Mouse (Mus musculus) mouse trophoblast stem cell (cell line): ENCODE measurements at regions not wholly inside any gene's neighbourhood (a gene's known extent, or its start where the extent isn't known, plus 50 kb on each side); places are given as distances from the start of the nearest gene placed in this dataset.

Experiments used
- in situ Hi-C, 2 experiments: fragments of 300-500 bp; cut with MseI, MboI; formaldehyde crosslinking; loops; 2 replicates in 1 of 2; 3 replicates in 1 of 2; pipeline ENCODE4 v1.15.1; 2025

DNA sequence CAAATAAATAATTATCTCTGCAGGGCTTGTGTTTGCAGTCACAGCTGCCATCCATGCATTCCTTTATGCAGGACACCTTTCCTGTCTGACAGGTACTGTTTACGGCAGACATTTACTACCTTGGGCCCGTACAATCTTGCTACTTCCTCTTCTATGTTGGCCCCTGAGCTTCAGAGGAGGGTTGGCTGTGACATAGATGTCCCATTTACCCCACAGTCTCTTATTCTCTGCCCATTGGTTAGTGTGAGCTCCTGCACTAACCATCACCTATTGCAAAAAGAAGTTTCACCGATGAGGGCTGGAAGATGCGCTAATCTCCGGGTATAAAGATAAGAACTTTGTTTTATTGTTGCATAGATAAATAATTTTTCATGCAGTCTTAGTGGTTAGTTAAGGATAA, 181.1 kb upstream of the Nr5a2 start:
- in situ Hi-C loops, result no loop called here

DNA sequence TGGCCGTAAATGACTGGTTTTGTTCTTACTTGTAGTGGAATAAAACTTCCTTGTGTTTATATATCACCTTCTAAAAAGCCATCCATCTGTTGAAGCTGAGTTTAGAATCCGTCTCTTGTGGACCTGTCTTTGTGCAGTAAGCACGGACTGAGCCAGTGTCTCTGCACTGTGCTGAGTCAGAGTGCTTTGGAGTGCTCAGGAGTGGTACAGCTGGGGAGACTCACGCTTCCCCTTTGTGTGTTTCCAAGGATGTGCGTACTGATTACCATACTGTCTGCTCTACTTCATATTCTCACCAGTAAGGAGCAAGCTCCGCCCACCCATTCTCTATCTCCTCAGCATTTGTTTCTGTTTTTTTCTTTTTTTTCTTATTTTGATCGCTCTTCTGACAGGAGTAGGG, 175.9 kb upstream of the Nr5a2 start:
- in situ Hi-C loops, result no loop called here

DNA sequence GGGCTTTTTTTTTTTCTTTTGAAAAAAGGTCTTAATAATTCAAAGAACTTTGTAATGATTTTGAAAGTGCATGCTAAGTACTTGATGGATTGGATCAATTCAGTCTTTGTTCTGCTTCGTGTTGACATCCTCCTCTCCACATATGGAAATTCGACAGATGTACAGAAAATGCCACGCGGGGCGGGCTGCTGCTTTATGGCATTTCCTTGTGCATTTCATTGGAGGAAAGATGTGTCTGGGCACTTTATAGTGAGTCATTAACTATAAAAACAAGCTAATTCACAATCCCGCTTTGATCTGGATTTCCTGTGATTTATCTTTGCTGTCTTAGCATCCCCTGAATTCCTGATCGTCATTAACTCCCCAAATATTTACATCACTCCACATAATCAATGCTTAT, 173.5 kb upstream of the Nr5a2 start:
- in situ Hi-C loops, result no loop called here

DNA sequence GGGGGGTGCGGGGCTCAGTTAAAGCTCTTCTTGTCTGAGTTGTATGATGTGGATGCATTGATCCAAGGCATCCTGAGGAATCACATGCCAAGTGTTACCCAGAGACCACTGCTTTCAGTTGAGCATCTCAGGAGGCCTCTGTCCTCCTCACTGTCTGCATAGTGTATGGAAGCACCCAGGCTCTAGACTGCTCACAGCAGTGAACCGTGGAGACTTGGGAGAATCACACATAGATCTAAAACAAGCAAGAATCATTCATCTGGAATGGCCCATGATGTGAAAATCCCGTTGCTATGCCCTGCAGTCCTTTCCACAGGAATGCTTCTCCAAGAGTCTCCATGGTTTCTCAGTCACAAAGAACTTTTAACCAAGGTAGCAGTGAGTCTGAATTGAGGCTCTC, 170.0 kb upstream of the Nr5a2 start:
- in situ Hi-C loops, result no loop called here

DNA sequence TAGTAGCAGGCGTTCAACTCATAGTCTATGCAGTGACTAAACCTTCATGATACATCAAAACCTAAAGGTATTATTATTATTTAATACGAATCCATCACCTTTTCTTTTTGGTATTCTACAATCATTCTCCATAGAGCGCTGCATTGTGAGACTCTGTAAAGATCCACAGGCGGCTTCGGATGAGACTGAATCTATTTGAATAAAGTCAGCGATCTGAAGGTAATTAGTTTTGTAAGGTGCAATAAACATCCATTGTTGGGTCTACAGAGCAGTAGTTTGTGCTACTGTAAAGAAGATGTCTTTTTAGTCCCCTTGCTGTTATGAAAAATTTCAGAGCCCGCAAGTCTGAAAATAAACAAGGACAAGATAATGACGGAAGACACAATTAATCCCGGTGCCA, 168.9 kb upstream of the Nr5a2 start:
- in situ Hi-C loops, result no loop called here

DNA sequence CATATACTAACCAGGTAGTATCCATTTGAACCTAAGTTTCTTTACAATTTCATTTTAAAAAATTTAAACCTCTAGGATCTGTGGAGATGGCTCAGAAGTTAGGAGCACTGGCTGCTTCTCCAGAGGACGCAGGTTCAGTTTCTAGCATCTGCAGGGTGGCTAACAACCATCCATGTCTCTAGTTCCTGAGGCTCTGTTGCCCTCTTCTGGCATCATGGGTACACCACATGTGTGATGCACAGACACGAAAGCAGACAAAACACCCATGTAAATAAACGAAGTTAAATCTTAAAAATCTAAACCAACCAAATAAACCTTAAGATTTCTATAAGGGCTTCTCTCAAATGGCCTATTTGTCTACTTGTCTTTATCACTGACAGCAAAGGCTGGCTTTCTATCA, 157.6 kb upstream of the Nr5a2 start:
- in situ Hi-C loops, result no loop called here

DNA sequence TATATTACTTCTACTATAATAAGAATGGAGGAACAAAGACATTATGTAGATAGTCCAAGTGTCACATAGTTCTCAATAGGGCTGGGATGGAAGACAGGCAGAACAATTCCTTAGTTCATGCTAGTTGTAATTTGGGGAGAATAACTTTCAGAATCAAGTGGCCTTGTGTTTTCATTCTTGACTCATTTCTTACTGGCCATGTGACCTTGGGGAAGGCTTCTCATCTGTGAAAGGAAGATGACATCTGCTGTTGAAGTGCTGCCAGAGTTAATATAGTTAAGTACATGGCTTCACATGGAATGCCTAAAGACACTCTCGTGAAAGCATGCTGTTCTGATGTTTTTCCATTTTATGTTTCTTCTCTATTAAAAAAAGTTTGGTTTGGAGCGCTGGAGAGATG, 146.2 kb upstream of the Nr5a2 start:
- in situ Hi-C loops, result no loop called here

DNA sequence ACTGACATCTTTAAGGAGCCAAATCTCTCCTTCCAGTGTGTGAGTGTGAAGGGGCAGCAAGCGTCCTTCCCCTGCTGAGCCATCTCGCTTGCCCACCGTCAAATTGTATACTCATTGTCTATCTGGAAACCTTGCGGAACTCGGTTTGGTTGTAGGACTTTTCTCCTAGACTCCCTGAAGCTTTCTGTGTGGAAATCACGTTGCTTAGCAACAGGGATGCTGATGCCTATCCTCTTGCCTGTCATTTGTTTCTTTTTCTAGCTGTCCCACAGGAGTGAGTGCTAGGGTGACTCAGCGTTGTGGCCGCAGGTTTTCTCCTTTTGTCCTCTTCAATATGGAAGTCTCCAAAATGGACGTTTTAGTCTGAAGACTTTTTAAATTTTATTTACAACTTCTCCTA, 131.5 kb upstream of the Nr5a2 start:
- in situ Hi-C loops, result no loop called here

DNA sequence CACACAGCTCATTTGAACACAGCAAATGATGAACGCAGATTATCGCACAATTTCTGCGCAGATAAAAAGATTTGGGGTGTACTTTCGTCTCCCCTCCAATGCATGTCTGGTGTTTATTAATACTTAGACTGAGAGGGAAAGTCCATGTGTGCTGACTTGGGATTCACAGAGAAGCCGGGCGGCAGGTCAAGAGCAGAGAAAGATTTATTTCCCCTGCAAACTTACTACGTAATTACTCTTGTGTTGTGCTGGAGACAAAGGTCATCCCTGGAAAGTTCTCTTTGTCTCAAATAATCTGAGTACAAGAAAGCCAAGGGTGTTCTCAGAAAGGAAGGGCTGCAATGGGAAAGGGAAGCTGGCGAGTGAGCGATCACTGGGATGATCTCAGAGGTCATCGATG, 127.9 kb upstream of the Nr5a2 start:
- in situ Hi-C loops, result no loop called here

DNA sequence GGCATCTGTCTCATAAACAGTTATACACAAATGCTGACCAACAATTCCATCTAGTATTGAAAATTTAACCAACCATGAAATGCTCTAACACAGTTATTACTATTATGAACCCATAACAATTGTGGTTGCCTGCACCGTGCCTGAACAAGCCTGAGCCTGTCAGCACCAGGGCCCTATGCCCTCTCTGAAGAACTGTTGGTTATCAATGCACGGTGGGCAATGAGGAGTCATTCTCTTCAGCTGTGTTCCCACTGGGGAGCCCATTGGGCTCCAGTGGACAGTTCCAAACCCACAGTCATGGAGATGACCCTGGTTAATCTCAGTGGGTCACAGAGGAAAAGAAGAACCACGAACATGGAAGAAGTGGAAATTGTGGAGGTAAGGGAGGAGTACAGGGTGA, 126.5 kb upstream of the Nr5a2 start:
- in situ Hi-C loops, result no loop called here

DNA sequence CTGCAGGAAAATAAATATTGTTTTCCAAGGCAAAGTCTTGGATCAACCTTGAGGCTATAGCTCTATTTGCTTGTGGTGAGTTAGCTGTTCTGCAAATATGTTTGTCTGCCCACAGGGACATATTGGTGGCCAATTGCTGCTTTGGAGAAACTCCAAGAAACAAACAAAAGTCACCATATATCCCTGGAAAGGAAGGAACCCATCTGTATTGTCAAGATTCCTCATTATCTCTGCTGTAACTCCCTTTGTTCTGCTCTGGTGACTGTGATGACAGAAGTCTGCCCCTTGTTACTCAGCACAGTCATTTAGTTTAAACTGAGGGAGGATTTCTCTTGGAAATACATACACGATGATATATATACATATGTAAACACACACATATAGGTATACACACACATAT, 123.3 kb upstream of the Nr5a2 start:
- in situ Hi-C loops, result no loop called here

DNA sequence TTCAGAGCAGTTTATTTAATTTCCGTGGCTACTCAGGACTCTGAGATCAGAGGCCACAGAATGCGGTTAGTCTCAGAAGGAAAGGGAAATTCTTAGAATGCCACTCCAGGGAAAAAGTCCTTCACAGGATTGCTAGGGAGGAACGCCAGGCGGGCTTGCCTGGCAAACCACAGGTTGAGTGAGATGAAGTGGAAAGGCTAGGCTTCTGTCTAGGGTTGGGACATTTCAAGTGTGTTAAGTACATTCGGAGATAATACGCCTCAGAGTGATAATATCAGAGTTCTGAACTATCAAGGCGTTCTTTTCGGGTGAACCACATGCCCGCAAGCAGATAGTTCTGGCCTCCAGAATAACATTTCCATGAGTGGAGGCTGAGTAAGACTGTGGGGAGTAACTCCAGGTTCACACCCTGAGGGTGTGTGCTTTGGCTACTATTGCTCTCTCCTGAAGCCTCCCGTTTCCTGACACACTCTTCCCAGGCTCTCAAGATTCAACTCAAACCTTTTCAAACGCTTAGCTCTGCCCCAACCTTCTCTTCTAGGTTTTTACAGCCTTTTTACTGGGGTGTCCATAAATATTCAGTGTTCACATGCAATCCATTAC, 119.3 kb upstream of the Nr5a2 start:
- in situ Hi-C loops, result no loop called here

DNA sequence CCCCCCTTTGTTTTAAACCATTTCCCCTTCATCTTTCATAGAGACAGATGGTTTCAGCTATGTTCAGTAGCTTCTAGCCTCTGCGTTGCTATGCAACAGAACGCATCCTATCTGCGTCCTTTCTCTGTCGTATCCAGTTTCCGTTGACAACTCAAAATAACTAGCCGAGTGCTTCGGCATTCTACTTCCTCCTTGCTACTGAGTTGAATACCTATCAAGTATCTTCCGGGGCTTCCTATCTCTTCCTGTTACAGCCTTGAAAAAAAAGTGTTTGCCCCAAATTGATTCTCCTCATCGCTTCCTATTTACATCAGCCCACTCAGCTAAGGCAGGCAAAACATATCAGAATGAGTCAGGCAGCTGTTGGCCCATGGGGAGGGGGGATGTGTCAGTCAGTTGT, 114.5 kb upstream of the Nr5a2 start:
- in situ Hi-C loops, result no loop called here

DNA sequence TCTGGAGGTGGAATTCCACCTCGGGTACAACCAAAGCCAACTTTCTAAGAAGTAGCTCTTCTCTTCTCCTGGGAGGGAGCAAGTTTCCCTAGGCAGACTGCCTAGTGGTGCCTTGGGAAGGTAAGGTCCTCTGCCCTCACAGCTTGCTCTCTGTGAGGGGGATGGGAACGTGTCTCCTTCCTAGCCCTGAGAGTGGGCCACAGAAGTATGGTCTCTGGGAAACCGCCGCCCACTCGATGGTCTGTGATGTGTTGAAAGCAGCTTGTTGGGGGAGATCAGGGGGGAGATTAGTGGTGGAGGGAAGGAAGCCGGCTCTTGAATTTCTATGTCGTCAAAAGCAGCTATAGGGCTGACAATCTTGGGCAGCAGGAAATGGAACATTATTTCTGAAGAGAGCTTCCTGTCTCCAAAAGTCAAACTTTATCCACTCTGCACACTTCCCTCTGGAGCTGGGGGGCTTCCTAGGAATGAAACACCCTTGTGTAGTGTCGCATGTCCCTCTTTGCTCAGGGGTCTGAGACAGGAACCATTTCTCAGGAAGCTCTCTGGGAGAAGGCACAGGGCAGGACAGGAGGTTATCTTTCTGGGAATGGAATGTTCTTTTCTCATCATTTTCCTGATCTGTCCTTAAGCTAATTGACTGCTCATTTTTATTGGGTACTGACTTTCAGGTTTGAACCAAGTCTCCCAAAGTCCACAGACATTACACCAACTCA, 113.8 kb upstream of the Nr5a2 start:
- in situ Hi-C loops, result no loop called here

DNA sequence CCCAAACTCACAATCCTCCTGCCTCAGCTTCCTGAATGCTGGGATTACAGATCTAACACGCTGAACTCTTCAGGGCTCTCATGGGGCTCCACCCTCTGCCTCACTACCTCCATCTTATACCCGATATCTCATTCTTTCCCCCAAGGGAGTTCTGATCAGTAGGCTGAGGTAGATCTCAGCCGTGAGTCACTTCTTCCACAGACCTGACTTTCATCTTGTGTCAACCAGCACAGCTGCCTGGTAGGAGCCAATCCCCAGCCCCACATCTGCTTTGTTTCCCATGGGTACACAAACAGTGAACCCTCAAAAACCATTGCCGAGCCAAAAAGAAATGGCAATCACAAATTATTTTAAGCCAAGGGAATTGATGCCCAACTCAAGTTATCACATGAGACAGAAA, 100.7 kb upstream of the Nr5a2 start:
- in situ Hi-C loops, result no loop called here

DNA sequence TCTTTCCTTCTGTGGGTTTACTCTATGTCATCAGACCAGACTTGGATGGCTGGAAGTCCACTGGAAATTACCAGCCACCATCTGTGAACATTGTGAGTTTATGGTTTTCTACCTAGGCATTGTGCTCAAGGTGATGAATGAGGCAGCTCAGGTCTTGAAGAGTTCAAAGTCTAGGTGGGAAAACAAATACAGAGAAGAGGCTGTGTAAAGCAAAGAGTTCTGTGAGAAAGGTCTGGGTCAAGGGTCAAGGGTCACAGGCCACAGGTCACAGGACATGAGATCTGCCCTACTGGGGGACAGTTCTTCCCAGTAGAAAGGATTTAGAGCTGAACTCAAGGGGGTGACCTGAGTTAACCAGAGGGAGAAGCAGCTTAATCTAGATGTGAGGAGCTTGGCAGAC, 92.9 kb upstream of the Nr5a2 start:
- in situ Hi-C loops, result no loop called here

DNA sequence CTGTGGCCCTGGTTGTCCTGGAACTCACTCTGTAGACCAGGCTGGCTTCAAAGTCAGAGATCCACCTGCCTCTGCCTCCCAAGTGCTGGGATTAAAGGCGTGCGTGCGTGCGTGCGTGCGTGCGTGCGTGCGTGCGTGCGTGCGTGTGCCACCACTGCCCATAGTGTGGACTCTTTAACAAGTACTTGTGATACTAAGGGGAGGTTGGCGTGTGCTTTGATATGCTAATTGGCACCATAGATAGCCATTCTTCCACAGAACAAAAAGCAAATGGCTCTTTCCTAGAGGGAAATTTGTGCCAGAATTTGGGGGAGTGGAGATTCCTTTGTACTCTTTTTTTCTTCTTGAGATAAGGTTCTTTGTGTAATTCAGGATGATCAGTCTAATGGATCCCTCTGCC, 91.3 kb upstream of the Nr5a2 start:
- in situ Hi-C loops, result no loop called here

DNA sequence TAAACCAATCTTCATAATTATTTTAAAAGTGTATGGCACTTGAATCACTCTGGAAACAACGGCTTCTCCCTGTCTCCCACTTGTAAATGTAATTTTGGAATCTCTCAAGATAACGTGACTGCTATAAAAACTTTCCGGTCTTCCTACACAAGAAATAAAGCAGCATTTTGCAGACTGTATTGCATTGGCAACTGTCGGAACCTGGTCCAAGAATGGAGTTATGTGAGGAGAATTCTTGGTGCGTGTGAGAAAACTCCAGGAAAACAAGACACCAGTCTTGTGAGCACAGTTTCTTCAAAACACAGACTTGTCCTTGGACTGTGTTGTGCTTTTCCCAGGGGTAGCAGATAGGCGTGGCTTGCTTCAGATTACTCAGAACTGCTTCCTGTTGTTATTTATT, 83.8 kb upstream of the Nr5a2 start:
- in situ Hi-C loops, result no loop called here

DNA sequence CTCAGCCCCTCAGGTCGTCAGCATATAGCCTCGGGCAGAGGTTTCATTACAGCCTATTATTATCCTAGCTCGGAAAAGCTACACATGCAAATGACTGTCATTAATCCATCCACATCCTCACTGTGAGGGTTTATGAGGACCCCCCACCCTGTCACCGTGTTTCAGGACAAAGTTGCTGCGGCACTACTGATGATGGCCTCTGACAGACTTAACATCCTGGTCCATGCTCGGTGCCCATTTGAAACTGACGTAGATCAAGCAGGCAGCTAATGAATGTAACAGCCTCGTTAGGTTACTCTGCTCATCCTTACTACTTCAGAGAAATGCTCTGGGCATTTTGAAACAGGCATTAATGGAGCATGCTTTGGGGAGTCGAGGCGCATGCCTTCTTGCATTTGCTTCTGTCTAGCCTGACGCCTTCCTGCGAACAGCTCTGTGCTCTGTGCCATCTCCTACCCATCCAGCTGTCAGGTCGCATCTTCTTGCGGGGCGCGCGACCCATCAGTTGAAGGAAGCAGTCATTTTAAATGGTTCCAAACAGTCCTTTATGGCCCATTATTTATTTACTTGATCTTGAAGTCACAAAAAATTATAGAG, 82.3 kb upstream of the Nr5a2 start:
- in situ Hi-C loops, result no loop called here

DNA sequence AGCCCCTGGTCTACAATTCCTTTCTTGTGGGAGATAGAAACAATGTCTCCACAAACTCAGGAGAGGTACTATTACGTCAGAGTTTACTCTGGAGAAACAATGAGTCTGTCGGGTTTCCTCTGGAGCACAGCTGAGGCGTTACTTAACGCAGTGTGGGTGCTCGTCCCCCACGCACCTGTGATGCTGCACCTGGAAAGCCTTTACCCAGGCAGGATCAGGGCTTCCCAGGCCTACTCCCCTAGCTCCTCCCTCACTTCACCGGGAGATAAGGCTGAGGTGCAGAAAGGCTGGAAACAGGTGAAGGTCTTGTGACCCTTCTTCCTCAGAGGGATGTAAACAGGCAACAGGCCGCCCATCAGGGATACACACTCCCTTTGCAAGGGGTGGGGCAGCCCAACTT, 80.7 kb upstream of the Nr5a2 start:
- in situ Hi-C loops, result no loop called here

DNA sequence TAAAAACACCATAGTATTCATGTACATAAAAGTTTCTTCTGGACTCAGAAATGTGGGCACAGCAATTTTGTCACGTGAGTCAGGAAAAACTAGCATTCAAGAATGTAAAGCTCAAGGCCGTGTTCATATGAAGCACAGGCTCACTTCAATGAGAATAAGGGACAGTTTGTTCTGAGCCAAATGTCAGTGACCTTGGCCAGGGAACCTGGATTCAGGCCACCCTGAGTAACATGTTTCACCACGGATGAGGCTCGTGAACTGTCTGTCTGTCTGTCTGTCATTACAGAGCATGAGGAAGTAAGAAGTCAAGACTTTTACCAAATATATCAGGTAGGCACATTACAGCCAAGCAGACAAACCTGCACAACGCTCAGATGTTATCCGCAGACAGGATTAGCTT, 74.3 kb upstream of the Nr5a2 start:
- in situ Hi-C loops, result no loop called here

DNA sequence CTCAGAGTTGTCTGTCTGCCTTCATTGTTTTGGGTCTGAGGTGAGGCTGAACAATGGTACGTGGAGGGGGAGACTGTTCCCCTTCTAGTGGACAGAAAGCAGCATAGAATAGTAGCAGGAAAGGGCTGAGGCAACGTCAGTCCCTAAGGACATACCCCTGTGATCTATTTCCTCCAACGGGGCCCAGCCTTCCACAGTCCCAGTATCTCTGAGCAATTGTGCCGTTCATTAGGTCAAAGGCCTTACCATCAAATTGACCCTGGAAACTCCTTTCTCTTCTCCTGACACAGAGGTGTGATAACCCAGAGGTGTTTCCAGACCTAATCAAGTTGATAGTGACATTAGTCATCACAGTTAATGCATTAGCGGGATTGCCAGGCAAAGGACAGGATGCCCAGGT, 73.4 kb upstream of the Nr5a2 start:
- in situ Hi-C loops, result no loop called here

DNA sequence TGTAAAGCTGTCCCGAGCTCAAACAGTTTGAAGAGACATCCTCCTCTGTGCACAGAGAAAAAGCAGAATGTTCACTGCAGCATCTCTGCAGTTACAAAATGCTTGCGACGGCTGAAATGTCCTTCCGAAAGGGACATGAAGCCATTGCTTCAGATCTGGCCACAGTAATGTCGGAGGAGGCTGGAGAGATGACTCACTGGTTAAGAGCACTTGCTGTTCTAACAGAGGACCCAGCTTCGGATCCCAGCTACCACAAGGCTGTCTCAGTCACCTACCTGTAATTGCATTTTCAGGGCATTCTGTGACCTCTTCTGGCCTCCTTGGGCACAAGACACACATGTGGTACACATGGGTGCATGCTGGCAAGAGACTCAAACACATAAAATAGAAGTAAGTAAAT, 63.5 kb upstream of the Nr5a2 start:
- in situ Hi-C loops, result no loop called here

DNA sequence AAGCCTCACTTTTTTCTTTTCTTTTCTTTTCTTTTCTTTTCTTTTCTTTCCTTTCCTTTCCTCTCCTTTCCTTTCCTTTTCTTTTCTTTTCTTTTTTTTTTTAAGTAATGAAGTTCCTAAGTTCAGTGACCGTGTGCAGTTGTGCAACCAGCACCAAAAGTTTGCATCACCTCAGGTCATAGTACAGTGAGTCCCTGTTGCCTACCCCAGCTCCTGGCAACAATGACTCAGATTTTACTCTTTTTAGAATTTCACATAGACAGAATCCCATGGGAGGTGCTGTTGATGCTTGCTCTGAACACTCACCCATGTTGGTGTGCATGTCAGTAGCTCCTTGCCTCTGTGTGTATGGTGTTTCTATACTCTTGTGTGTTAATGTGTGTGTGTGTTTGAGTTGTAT, 60.3 kb upstream of the Nr5a2 start:
- in situ Hi-C loops, result no loop called here
